Mouse (Mus musculus): ENCODE data around the gene Rasa2. TPM values are rescaled to one million over a fixed set of nuclear protein-coding genes. Genes with fewer than 3 reads are reported as not detected.

Rasa2 gene
- polyA plus RNA-seq, 1 experiment: 2.6 TPM

GRCm38 (mm10) chr9:96639451-96639850, 8.0 kb upstream of the Rasa2 start:
- no peaks in the 10 kb centered on the region for H3K4me1 ChIP-seq (ENCODE audit: control insufficient read depth, insufficient read depth, insufficient read length)
- DNase-seq (ENCODE audit: low read depth in 1 of 2, low spot score in 2 of 2): no peak
- H3K27ac ChIP-seq (ENCODE audit: insufficient read depth, low read length): no peak overlapping the region
- no peaks in the 10 kb centered on the region for H3K27me3 ChIP-seq (ENCODE audit: control insufficient read depth, insufficient read depth, low read length)
- WGBS: 96% methylated on average over 7 of the region's 7 CpGs
- no peak for TF ChIP-seq POLR2A (IDR thresholded peaks at IDR 0.05; ENCODE audit: low read depth, low read length)
- TF ChIP-seq CTCF (IDR thresholded peaks at IDR 0.05; ENCODE audit: extremely low read depth, insufficient read depth, insufficient read length, insufficient replicate concordance): no peak
- no peak overlapping the region for H3K4me3 ChIP-seq (ENCODE audit: extremely low read depth, insufficient read depth, insufficient read length)
- no peaks in the 10 kb centered on the region for H3K36me3 ChIP-seq (ENCODE audit: control insufficient read depth, insufficient read depth, low read length)

GRCm38 (mm10) chr9:96638508-96638907, 7.1 kb upstream of the Rasa2 start:
- TF ChIP-seq POLR2A (IDR thresholded peaks at IDR 0.05; ENCODE audit: low read depth, low read length): no peak
- TF ChIP-seq CTCF (IDR thresholded peaks at IDR 0.05; ENCODE audit: extremely low read depth, insufficient read depth, insufficient read length, insufficient replicate concordance): no peak
- no peaks in the 10 kb centered on the region for H3K36me3 ChIP-seq (ENCODE audit: control insufficient read depth, insufficient read depth, low read length)
- DNase-seq (ENCODE audit: low read depth in 1 of 2, low spot score in 2 of 2): no peak
- H3K4me1 ChIP-seq (ENCODE audit: control insufficient read depth, insufficient read depth, insufficient read length): peaks cover 2% of the 10 kb centered on the region; the same call in 1 of the 2 replicates
- 80% methylated on average over 7 of the region's 7 CpGs for WGBS
- no peaks in the 10 kb centered on the region for H3K27me3 ChIP-seq (ENCODE audit: control insufficient read depth, insufficient read depth, low read length)
- H3K27ac ChIP-seq (ENCODE audit: insufficient read depth, low read length): no peak overlapping the region
- no peak overlapping the region for H3K4me3 ChIP-seq (ENCODE audit: extremely low read depth, insufficient read depth, insufficient read length)

GRCm38 (mm10) chr9:96637157-96637548, 5.7 kb upstream of the Rasa2 start:
- TF ChIP-seq CTCF (IDR thresholded peaks at IDR 0.05; ENCODE audit: extremely low read depth, insufficient read depth, insufficient read length, insufficient replicate concordance) (no peak), POLR2A (IDR thresholded peaks at IDR 0.05; ENCODE audit: low read depth, low read length) (no peak)
- no peak overlapping the region for H3K27ac ChIP-seq (ENCODE audit: insufficient read depth, low read length)
- H3K36me3 ChIP-seq (ENCODE audit: control insufficient read depth, insufficient read depth, low read length): no peaks in the 10 kb centered on the region
- no peak for DNase-seq (ENCODE audit: low read depth in 1 of 2, low spot score in 2 of 2)
- no peak overlapping the region for H3K4me3 ChIP-seq (ENCODE audit: extremely low read depth, insufficient read depth, insufficient read length)
- H3K4me1 ChIP-seq (ENCODE audit: control insufficient read depth, insufficient read depth, insufficient read length): peaks cover 2% of the 10 kb centered on the region; the same call in 1 of the 2 replicates
- no peaks in the 10 kb centered on the region for H3K27me3 ChIP-seq (ENCODE audit: control insufficient read depth, insufficient read depth, low read length)
- WGBS: 34% methylated on average over 7 of the region's 7 CpGs

- no peak for DNase-seq (ENCODE audit: low read depth in 1 of 2, low spot score in 2 of 2)
- no peak overlapping the region for H3K27ac ChIP-seq (ENCODE audit: insufficient read depth, low read length)
- no peak for TF ChIP-seq POLR2A (IDR thresholded peaks at IDR 0.05; ENCODE audit: low read depth, low read length)
- TF ChIP-seq CTCF (IDR thresholded peaks at IDR 0.05; ENCODE audit: extremely low read depth, insufficient read depth, insufficient read length, insufficient replicate concordance): no peak
- peak overlapping the region; percentile 39; the same call in 1 of the 2 replicates for H3K4me3 ChIP-seq (ENCODE audit: extremely low read depth, insufficient read depth, insufficient read length)
- H3K4me1 ChIP-seq (ENCODE audit: control insufficient read depth, insufficient read depth, insufficient read length): peaks cover 4% of the 10 kb centered on the region; the same call in 1 of the 2 replicates
- no peaks in the 10 kb centered on the region for H3K36me3 ChIP-seq (ENCODE audit: control insufficient read depth, insufficient read depth, low read length)
- no peaks in the 10 kb centered on the region for H3K27me3 ChIP-seq (ENCODE audit: control insufficient read depth, insufficient read depth, low read length)
- 11% methylated on average over 9 of the region's 9 CpGs for WGBS
Observed at GRCm38 (mm10) chr9:96636423-96637156, 5.2 kb upstream of the Rasa2 start.

GRCm38 (mm10) chr9:96635899-96636298, 4.5 kb upstream of the Rasa2 start:
- Histone ChIP-seq H3K36me3 (ENCODE audit: control insufficient read depth, insufficient read depth, low read length) (no peaks in the 10 kb centered on the region), H3K4me1 (ENCODE audit: control insufficient read depth, insufficient read depth, insufficient read length) (peaks cover 6% of the 10 kb centered on the region; the same call in 1 of the 2 replicates), H3K4me3 (ENCODE audit: extremely low read depth, insufficient read depth, insufficient read length) (no peak overlapping the region), H3K27ac (ENCODE audit: insufficient read depth, low read length) (no peak overlapping the region), H3K27me3 (ENCODE audit: control insufficient read depth, insufficient read depth, low read length) (no peaks in the 10 kb centered on the region)
- no peak for DNase-seq (ENCODE audit: low read depth in 1 of 2, low spot score in 2 of 2)
- TF ChIP-seq CTCF (IDR thresholded peaks at IDR 0.05; ENCODE audit: extremely low read depth, insufficient read depth, insufficient read length, insufficient replicate concordance) (no peak), POLR2A (IDR thresholded peaks at IDR 0.05; ENCODE audit: low read depth, low read length) (no peak)
- 81% methylated on average over 3 of the region's 3 CpGs for WGBS

- no peak overlapping the region for H3K4me3 ChIP-seq (ENCODE audit: extremely low read depth, insufficient read depth, insufficient read length)
- H3K36me3 ChIP-seq (ENCODE audit: control insufficient read depth, insufficient read depth, low read length): no peaks in the 10 kb centered on the region
- no peak for TF ChIP-seq POLR2A (IDR thresholded peaks at IDR 0.05; ENCODE audit: low read depth, low read length)
- no peak for TF ChIP-seq CTCF (IDR thresholded peaks at IDR 0.05; ENCODE audit: extremely low read depth, insufficient read depth, insufficient read length, insufficient replicate concordance)
- H3K27me3 ChIP-seq (ENCODE audit: control insufficient read depth, insufficient read depth, low read length): no peaks in the 10 kb centered on the region
- WGBS: 86% methylated on average over 6 of the region's 6 CpGs
- no peak overlapping the region for H3K27ac ChIP-seq (ENCODE audit: insufficient read depth, low read length)
- H3K4me1 ChIP-seq (ENCODE audit: control insufficient read depth, insufficient read depth, insufficient read length): peaks cover 6% of the 10 kb centered on the region; the same call in 1 of the 2 replicates
- DNase-seq (ENCODE audit: low read depth in 1 of 2, low spot score in 2 of 2): no peak
Observed at GRCm38 (mm10) chr9:96635176-96635575, 3.8 kb upstream of the Rasa2 start.

GRCm38 (mm10) chr9:96633771-96634170, 2.4 kb upstream of the Rasa2 start:
- no peaks in the 10 kb centered on the region for H3K27me3 ChIP-seq (ENCODE audit: control insufficient read depth, insufficient read depth, low read length)
- WGBS: 62% methylated on average over 2 of the region's 2 CpGs
- no peak for TF ChIP-seq POLR2A (IDR thresholded peaks at IDR 0.05; ENCODE audit: low read depth, low read length)
- TF ChIP-seq CTCF (IDR thresholded peaks at IDR 0.05; ENCODE audit: extremely low read depth, insufficient read depth, insufficient read length, insufficient replicate concordance): no peak
- H3K27ac ChIP-seq (ENCODE audit: insufficient read depth, low read length): no peak overlapping the region
- peaks cover 13% of the 10 kb centered on the region; the same call in 1 of the 2 replicates for H3K4me1 ChIP-seq (ENCODE audit: control insufficient read depth, insufficient read depth, insufficient read length)
- DNase-seq (ENCODE audit: low read depth in 1 of 2, low spot score in 2 of 2): no peak
- H3K36me3 ChIP-seq (ENCODE audit: control insufficient read depth, insufficient read depth, low read length): no peaks in the 10 kb centered on the region
- no peak overlapping the region for H3K4me3 ChIP-seq (ENCODE audit: extremely low read depth, insufficient read depth, insufficient read length)

Measured in spleen, adult 2 months (tissue).